Mouse (Mus musculus) midbrain, embryonic 13.5 days (tissue): Measurements from ENCODE around the gene Commd9. TPM values are rescaled to one million over a fixed set of nuclear protein-coding genes. Genes with fewer than 3 reads are reported as not detected.

Source experiments
- ATAC-seq: fragments of 200-750 bp; cut with Nextera tagmentation; 2 replicates; pipeline ENCODE4 v1.8.0; 2017; ENCODE audit warnings: mild to moderate bottlenecking, moderate TSS enrichment, moderate library complexity
- H3K27ac ChIP-seq: fragments of 300-500 bp; sonication (generic); 2 replicates; pipeline ENCODE4 v1.5.1; 2015; ENCODE audit warnings: inconsistent platforms, mild to moderate bottlenecking, moderate library complexity
- H3K27me3 ChIP-seq: fragments of 300-500 bp; sonication (generic); 2 replicates; pipeline ENCODE4 v1.6.1; 2015; ENCODE audit warnings: mild to moderate bottlenecking, inconsistent platforms
- H3K36me3 ChIP-seq: fragments of 300-500 bp; sonication (generic); 2 replicates; pipeline ENCODE4 v1.6.1; 2015; ENCODE audit warnings: mild to moderate bottlenecking, inconsistent platforms
- H3K4me1 ChIP-seq: fragments of 300-500 bp; sonication (generic); replicated peaks from 2 replicates; pipeline ENCODE4 v1.6.1; 2015; ENCODE audit warnings: inconsistent platforms
- H3K4me2 ChIP-seq: fragments of 300-500 bp; sonication (generic); replicated peaks from 2 replicates; pipeline ENCODE4 v1.6.1; 2015; ENCODE audit warnings: moderate library complexity, mild to moderate bottlenecking, inconsistent platforms
- H3K4me3 ChIP-seq: fragments of 300-500 bp; sonication (generic); replicated peaks from 2 replicates; pipeline ENCODE4 v1.5.1; 2015; ENCODE audit warnings: mild to moderate bottlenecking, inconsistent platforms
- H3K9ac ChIP-seq: fragments of 300-500 bp; sonication (generic); replicated peaks from 2 replicates; pipeline ENCODE4 v1.6.1; 2015; ENCODE audit warnings: mild to moderate bottlenecking, inconsistent platforms
- H3K9me3 ChIP-seq: fragments of 300-500 bp; sonication (generic); 2 replicates; pipeline ENCODE4 v1.6.1; 2016; ENCODE audit warnings: mild to moderate bottlenecking, inconsistent platforms
- WGBS: fragments of 180-500 bp; shearing (Covaris S2); methylation state at CpG from one replicate; pipeline ENCODE4 v1.1.7; 2015; 5-methylcytosine and 5-hydroxymethylcytosine counted together
- polyA plus RNA-seq: library from polyadenylated mRNA; unstranded; fragments of >200 nt; fragmentation: Nextera tagmentation; extraction: Ambion mirVana; gene quantifications from 2 replicates; pipeline ENCODE4 v1.2.1, GENCODE M21; 2015

The Commd9 gene
- polyA plus RNA-seq, 1 experiment from 2014 or later: 103 TPM

DNA sequence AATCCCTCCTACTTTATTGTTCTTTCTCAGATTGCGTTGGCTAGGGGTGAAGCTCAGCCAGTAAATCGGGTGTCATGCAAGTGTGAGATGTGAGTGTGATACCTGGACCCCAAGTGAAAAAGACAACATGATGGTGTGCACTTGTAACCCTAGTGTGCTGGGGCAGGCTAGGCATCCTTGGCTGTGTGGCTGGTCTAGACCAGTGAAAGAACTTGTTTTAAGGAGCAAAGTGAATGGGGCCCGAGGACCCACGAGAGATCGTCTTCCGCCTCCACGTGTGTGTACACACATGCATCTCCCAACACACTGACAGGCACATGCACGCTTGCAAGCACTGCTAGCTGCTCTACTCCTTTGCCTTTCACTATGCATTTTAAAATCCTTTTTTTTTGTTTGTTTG, 2.8 kb downstream of the Commd9 start:
- Histone ChIP-seq H3K4me2 (no peak overlapping the region), H3K9me3 (no peaks in the 10 kb centered on the region), H3K4me3 (no peak overlapping the region), H3K27ac (no peak overlapping the region), H3K4me1 (peaks cover 23% of the 10 kb centered on the region), H3K36me3 (no peaks in the 10 kb centered on the region), H3K27me3 (no peaks in the 10 kb centered on the region), H3K9ac (no peak overlapping the region)
- ATAC-seq: no peak
- 98% methylated on average over 8 of the region's 8 CpGs for WGBS

DNA sequence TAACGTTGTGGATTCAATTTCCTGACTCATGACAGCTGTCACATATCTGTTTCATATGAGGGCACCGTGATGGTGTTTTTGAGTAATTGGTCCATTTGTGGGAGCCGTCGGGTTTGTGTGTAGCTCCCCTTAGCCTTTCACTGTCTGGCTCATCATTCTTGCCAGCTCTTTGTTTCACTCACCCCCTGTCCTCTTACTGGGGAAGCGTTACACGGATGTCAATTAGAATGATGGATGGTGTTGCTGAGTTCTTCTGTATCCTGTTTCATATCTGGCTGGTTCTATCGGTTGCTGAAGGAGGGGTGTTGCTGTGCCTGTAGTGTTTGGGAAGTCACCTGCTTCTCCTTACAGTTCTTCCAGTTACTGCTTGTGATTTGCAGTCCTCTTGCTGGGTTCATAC, 5.1 kb downstream of the Commd9 start:
- Histone ChIP-seq H3K27ac (no peak overlapping the region), H3K4me2 (no peak overlapping the region), H3K9me3 (no peaks in the 10 kb centered on the region), H3K9ac (no peak overlapping the region), H3K4me3 (no peak overlapping the region), H3K27me3 (no peaks in the 10 kb centered on the region), H3K4me1 (peaks cover 26% of the 10 kb centered on the region), H3K36me3 (peaks cover 9% of the 10 kb centered on the region)
- WGBS: 68% methylated on average over 7 of the region's 7 CpGs
- no peak for ATAC-seq

DNA sequence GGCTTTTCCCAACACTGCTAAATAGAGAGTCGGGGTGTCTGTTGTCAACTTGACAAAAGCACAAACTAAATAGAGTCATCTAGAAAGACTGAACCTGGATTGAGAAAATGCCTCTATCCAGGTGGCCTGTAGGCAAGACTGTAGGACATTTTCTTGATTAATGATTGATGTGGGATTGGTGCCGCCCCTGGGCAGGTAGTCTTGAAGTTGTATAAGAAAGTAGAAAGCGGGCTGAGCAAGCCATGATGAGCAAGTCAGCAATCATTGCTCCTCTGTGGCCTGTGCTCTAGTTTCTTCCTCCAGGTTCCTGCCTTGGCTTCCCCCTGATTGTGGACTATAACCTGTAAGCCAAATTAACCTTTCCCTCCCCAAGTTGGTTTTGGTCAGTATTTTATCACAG, 8.1 kb downstream of the Commd9 start:
- Histone ChIP-seq H3K4me1 (peaks cover 21% of the 10 kb centered on the region), H3K9me3 (no peaks in the 10 kb centered on the region), H3K27me3 (no peaks in the 10 kb centered on the region), H3K4me3 (no peak overlapping the region), H3K27ac (no peak overlapping the region), H3K36me3 (peaks cover 21% of the 10 kb centered on the region), H3K9ac (no peak overlapping the region), H3K4me2 (no peak overlapping the region)
- ATAC-seq: no peak
- 93% methylated on average over 3 of the region's 3 CpGs for WGBS

DNA sequence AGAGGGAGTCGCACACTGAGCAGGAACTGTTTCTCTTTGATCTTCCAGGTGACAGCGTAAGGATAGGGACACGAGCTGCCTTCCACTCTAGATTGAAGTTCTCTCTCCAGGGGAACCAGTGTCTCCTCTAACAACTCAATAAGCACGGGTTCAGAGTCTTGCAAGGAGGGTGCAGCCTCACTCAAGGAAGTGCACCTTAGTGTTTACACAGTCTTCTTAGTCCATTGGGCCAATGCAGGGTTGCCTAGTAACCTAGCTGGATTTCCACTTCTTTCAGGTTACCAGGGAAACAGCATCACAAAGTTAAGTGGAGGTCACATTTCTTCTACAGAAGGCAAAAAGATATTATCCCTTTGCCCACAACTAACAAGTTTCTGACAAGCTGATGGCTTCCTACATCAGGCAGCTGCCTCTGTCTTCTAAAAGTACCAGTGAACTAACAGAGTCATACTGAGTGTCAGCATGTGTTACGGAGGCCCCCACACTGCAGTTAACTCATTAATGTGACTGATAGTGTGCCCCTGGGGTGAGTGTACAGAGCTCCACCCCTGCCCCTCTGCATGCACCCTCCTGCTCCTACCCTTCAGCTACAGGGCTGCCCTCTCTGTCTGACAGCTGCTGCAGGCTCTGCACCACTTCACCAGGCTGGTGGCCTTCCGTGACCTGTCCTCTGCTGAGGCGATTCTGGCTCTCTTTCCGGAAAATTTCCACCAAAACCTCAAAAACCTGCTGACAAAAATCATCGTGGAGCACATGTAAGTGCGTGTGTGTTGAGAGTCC, 10.6 kb downstream of the Commd9 start:
- no peak overlapping the region for H3K4me3 ChIP-seq
- H3K36me3 ChIP-seq: peaks cover 46% of the 10 kb centered on the region
- H3K4me1 ChIP-seq: peaks cover 16% of the 10 kb centered on the region
- H3K27me3 ChIP-seq: no peaks in the 10 kb centered on the region
- no peak overlapping the region; the same call in 1 of the 2 replicates for H3K27ac ChIP-seq
- H3K9ac ChIP-seq: no peak overlapping the region
- ATAC-seq: no peak
- H3K9me3 ChIP-seq: no peaks in the 10 kb centered on the region
- H3K4me2 ChIP-seq: no peak overlapping the region
- WGBS: 74% methylated on average over 10 of the region's 10 CpGs

DNA sequence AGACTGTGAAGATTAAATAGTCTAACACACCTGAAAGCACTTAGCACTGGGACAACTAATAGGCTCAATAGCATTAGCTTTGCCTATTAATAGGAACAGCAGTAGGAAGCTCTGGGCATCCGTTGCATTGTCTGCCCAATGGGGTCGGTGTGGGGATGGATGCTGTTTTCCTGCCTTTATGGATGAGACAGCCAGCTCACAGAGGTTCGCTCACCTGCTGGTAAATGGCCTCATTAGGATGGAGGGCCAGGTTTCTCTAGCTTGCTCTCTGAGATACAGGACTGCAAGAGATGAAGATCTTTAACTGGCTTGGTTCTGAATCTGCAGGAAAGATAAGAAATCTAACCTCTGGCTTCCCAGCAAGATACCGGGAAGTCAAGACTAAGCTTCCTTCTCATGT, 16.1 kb downstream of the Commd9 start:
- Histone ChIP-seq H3K4me3 (no peak overlapping the region), H3K36me3 (peaks cover 30% of the 10 kb centered on the region), H3K4me2 (no peak overlapping the region), H3K4me1 (peaks cover 17% of the 10 kb centered on the region), H3K27ac (no peak overlapping the region), H3K27me3 (no peaks in the 10 kb centered on the region), H3K9me3 (no peaks in the 10 kb centered on the region), H3K9ac (no peak overlapping the region)
- 81% methylated on average over 4 of the region's 4 CpGs for WGBS
- no peak for ATAC-seq

DNA sequence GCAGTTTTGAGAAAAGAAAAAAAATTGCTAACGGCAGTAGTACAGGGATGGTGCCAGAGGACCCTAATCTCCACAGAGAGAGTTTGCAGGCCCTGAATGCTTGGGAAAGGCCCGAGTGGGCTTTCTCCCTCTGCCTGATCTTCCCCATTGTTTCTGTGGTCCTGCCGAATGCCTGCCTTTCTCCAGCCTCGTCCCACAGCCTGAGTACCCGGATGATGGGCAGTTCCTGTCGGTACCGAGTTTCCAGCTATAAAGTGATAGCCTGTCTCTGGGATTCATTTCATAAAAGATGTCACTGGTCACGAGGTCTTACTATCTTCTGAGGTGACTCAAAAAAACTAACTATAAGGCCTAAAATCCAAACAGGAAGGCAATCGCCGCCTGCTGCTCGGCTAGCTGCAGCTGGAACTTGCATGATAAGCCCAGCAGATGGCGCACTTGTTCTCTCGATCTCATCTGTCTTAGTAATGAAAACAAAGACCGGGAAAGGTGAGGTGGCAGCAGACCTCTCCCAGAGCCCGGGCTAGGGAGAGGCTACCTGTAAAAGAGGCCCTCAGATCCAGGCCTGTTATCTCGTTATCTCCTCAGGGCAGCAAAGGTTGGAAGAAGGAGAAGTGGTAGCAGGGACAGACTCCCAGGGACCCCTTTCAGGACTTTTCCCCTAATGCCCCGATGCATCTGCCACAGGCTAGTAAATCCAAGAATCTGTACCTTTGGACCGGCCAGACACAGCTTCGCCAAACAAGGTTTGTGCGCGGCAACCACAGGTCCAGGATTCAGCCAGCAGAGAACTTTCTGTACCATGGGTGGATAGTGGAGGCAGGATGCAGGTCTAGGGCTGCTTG, 19.7 kb downstream of the Commd9 start:
- H3K9ac ChIP-seq: peak overlapping the region; percentile 47; the same call in 1 of the 2 replicates
- peak overlapping the region; percentile 37 for H3K4me2 ChIP-seq
- 0 out of 2 replicates have a peak, but pooled peaks cover 6% of the 10 kb centered on the region for H3K9me3 ChIP-seq
- peak; percentile 86 for ATAC-seq
- H3K4me3 ChIP-seq: peak overlapping the region; percentile 8; the same call in 1 of the 2 replicates
- peak overlapping the region; percentile 67 for H3K27ac ChIP-seq
- H3K4me1 ChIP-seq: peaks cover 26% of the 10 kb centered on the region
- peaks cover 18% of the 10 kb centered on the region for H3K36me3 ChIP-seq
- WGBS: 15% methylated on average over 21 of the region's 21 CpGs
- no peaks in the 10 kb centered on the region for H3K27me3 ChIP-seq

DNA sequence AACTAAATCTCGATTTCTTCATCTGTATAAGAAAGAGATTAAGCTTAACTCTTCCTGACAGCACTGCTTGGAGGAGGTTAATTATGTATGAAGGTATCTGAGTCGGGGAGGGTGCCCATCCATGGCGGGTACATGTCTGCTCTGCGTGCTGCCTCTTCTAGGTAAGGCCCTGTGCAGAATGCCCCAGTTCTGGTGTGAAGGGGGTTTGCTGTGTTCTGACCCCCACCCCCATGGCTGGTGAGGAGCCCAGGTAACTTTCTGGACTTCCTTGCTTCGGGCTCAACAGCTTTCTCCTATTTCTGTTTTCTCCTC, 20.3 kb downstream of the Commd9 start:
- Histone ChIP-seq H3K9me3 (0 out of 2 replicates have a peak, but pooled peaks cover 6% of the 10 kb centered on the region), H3K27me3 (no peaks in the 10 kb centered on the region), H3K4me3 (no peak overlapping the region), H3K36me3 (peaks cover 15% of the 10 kb centered on the region), H3K4me2 (peak overlapping the region; percentile 37), H3K27ac (peak overlapping the region; percentile 56; the same call in 1 of the 2 replicates), H3K4me1 (peaks cover 26% of the 10 kb centered on the region), H3K9ac (peak overlapping the region; percentile 47; the same call in 1 of the 2 replicates)
- 44% methylated on average over 5 of the region's 5 CpGs for WGBS
- peak; percentile 59; the same call in 1 of the 2 replicates for ATAC-seq

DNA sequence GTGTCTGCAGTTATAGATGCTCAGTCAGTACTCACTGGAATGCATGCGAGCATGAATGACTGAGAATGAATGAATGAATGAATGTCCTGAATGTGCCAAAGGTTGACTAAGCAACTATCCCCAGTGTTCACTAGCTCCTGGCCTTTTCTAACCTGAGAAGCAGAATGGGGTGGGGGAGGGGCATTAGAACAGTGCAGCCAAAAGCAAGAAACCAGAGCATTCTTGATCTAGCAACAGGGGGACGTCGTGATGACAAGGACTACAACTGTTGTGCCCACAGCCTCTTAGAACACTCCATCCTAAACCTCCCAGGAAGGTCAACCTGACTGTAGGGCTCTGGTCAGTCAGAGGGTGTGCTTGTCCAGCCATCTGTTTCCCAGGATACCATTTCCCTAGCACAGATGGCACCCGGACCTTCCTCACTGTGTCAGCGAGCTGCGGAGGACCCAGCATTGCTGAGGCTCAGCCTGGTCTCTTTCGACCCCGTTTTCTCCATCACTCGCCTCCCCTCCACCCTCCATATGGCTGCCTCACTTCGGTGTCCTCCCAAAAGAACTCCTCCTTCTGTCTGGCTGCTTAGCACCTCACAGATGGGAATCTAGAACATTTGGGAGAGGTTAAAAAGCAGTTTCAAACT, 21.5 kb downstream of the Commd9 start:
- peaks cover 26% of the 10 kb centered on the region for H3K4me1 ChIP-seq

DNA sequence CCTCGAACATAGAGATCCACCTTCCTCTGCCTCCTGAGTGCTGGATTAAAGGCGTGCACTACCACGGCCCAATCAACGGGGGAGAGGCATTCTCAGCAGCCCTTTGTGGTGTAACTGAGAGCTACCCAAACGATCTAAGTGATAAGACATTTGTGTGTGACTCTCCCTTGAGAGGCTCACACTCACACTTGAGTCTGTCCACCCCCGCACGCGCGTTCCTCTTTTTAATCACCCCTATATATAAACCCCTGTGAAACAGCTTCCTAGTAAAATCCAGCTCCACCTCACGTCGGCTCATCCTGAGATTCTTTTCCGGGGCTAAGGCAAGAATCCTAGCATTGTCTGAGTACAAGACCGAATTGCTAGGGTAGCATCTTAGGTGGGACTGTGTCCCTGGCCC, 22.7 kb downstream of the Commd9 start:
- ATAC-seq: no peak
- Histone ChIP-seq H3K27ac (no peak overlapping the region), H3K27me3 (no peaks in the 10 kb centered on the region), H3K4me1 (peaks cover 26% of the 10 kb centered on the region), H3K9ac (no peak overlapping the region), H3K4me2 (no peak overlapping the region), H3K9me3 (0 out of 2 replicates have a peak, but pooled peaks cover 6% of the 10 kb centered on the region), H3K36me3 (peaks cover 12% of the 10 kb centered on the region), H3K4me3 (no peak overlapping the region)
- WGBS: 64% methylated on average over 13 of the region's 13 CpGs

More for the DNA sequence above, 21.5 kb downstream of the Commd9 start:
- Histone ChIP-seq H3K27ac (0 out of 2 replicates have a peak overlapping the region, but pooled peaks have one; percentile 44), H3K9me3 (0 out of 2 replicates have a peak, but pooled peaks cover 6% of the 10 kb centered on the region), H3K4me2 (no peak overlapping the region), H3K9ac (0 out of 2 replicates have a peak overlapping the region, but pooled peaks have one; percentile 3), H3K27me3 (no peaks in the 10 kb centered on the region), H3K4me3 (no peak overlapping the region), H3K36me3 (peaks cover 12% of the 10 kb centered on the region)
- ATAC-seq: no peak
- 65% methylated on average over 10 of the region's 10 CpGs for WGBS

DNA sequence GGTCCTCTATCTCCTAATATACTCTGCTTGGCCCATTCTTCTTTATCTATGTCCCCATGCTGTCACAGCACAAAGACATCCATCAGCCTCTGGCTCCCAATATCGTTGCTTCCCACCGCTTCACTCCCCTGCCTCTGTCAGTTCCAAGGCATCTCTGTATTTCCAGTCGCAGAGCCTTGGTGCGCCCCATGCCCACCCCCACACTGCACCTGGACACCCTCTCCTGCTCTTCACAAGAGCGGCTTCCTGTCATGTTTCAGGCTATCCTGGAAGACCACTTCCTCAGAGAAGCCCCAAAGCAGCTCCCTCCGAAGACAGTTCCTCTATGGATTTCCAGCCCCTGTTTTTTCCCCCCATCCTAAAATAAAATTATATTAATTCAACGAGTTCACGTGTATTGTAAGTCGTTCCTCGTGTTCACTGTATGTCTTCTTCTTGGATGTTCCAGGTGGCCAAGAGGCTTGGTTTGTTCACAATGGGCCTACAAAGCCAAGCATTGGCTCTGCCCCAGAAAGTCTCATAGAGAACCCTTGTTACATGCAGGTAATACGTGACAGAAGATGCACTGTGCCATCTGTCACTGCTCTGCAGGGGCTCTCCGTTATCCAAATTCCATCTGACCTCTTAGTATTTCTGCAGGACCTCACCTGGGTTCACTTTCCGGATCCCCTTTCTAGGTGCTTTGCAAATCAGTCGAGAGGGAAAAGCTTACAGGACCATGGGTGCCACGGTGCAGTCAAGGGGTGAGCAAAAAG, 23.5 kb downstream of the Commd9 start:
- 0 out of 2 replicates have a peak, but pooled peaks cover 6% of the 10 kb centered on the region for H3K9me3 ChIP-seq
- peaks cover 26% of the 10 kb centered on the region for H3K4me1 ChIP-seq
- no peak for ATAC-seq
- no peak overlapping the region for H3K9ac ChIP-seq
- H3K27me3 ChIP-seq: no peaks in the 10 kb centered on the region
- H3K36me3 ChIP-seq: peaks cover 12% of the 10 kb centered on the region
- H3K4me3 ChIP-seq: no peak overlapping the region
- WGBS: 85% methylated on average over 15 of the region's 15 CpGs
- no peak overlapping the region for H3K27ac ChIP-seq
- no peak overlapping the region for H3K4me2 ChIP-seq

DNA sequence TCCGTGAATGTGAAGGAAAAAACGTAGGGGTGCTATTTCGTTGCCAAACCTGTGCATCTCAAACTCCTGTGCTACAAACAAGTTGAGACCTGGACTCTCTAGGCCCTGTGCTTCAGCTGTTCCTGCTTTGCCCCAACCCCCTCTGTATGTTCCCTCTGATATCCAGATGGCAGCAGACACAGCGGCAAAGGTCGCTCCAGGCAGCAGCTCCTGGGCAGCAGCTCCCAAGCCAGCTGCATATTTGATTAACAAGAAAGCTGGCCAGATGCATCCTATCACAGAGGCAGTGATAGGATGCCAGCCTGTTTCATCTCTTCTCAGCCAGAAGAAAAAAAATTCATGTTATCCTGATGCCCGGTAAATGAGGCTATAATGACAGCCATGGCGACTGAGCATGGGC, 32.5 kb downstream of the Commd9 start:
- WGBS: 81% methylated on average over 7 of the region's 7 CpGs
- Histone ChIP-seq H3K27me3 (no peaks in the 10 kb centered on the region), H3K9me3 (peaks cover 5% of the 10 kb centered on the region; the same call in 1 of the 2 replicates), H3K9ac (no peak overlapping the region), H3K4me1 (peaks cover 12% of the 10 kb centered on the region), H3K4me2 (no peak overlapping the region), H3K27ac (peak overlapping the region; percentile 49; the same call in 1 of the 2 replicates), H3K36me3 (0 out of 2 replicates have a peak, but pooled peaks cover 4% of the 10 kb centered on the region), H3K4me3 (no peak overlapping the region)
- ATAC-seq: peak; percentile 54; the same call in 1 of the 2 replicates
